Mouse (Mus musculus): ENCODE measurements around the gene Ulk4.

DNA sequence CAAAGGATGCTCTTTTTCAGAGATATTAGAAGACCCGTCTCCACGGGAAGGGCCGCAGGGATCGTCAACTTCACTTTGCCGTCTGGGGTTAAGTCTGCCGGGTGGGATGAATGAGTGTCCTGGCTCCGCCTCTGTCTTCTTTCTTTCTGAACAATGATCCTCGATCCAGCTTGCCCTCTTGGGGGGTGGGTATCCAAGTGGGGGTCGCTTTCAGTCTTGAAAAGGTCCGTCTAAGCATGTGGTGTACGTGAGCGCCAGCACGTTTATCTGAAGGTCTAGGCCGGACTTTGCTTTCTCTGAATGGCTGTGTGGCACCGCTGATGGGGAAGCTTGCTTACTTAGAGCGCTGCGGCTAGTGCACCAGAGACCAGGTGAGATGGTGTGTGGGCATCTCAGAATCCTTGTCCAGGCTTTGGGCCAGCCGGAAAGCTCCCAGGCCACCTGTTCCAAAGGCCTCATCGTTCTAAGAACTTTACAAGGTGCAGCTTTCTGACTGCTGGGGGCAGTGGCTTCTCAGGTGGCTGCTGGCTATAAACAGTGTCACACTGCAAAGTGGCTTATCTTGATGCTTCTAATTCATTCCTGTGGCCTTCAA lies 23.1 kb upstream of the Ulk4 start:
- TF ChIP-seq CTCF (IDR thresholded peaks at IDR 0.05; ENCODE audit: control insufficient read depth, insufficient read depth, insufficient read length) (no peak), FOSL1 (IDR thresholded peaks at IDR 0.05; ENCODE audit: insufficient read depth, low read length, poor library complexity, severe bottlenecking) (no peak), MYOD1 (IDR thresholded peaks at IDR 0.05; ENCODE audit: control insufficient read depth, insufficient read length, low read depth) (no peak)

Data from C2C12 (cell line).